Mouse (Mus musculus): ENCODE measurements at regions not wholly inside any gene's neighbourhood (a gene's known extent, or its start where the extent isn't known, plus 50 kb on each side); places are given as distances from the start of the nearest gene placed in this dataset.

DNA sequence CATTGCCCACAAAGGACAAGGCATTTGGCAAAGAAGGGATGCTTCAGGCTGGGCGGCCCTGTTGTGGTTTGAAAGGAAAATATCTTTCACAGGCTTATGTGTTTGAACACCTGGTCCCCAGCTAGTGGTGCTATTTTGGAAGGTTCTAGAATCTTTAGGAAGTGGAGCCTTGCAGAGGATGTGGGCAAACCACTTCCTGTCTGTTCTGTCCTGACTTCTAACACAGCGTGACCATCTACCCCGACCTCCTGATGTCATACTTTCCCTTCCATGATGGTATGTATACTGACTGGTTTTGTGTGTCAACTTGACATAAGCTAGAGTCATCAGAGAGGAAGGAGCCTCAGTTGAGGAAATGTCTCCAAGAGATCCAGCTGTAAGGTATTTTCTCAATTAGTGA is 97.2 kb upstream of the Cops8 start:
- ATAC-seq (ENCODE audit: low FRiP score) (no peak), DNase-seq (ENCODE audit: low spot score, missing footprints) (peak; percentile 64)
- Histone ChIP-seq H3K27me3 (ENCODE audit: control insufficient read depth, insufficient read depth, low read length) (no peaks in the 10 kb centered on the region), H3K27ac (ENCODE audit: low read depth, low read length) (no peak overlapping the region), H3K4me3 (ENCODE audit: low read depth, low read length) (no peak overlapping the region), H3K36me3 (ENCODE audit: control insufficient read depth, insufficient read depth, low read length) (no peaks in the 10 kb centered on the region), H3K4me1 (ENCODE audit: control insufficient read depth, insufficient read depth, low read length) (peaks cover 11% of the 10 kb centered on the region), H3K9ac (ENCODE audit: low read length) (no peak overlapping the region), H3K4me2 (no peak overlapping the region), H3K9me3 (ENCODE audit: control insufficient read depth, low read length) (no peaks in the 10 kb centered on the region)
- 87% methylated on average over 3 of the region's 3 CpGs for WGBS

DNA sequence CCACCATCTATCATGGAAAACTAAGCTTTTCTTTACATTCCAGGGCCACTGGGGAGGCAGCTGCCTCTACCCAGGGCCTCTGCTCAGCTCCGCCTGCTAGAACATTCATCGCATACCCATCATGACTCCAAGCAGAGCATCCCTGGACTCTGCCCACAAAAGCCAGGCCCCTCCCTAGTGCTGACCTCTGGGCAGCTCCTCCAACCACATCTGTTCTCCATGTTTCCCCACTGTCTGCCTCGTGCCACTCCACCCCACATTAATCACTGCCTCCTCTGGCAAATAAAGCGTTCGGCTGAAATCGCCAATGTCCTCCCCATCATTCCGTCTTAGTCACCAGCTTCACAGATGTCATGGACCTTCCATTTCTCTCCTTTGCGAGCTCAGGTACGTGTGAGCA is 96.2 kb upstream of the Cops8 start:
- H3K27ac ChIP-seq (ENCODE audit: low read depth, low read length) = no peak overlapping the region
- DNase-seq (ENCODE audit: low spot score, missing footprints) = no peak
- no peak overlapping the region for H3K9ac ChIP-seq (ENCODE audit: low read length)
- no peaks in the 10 kb centered on the region for H3K36me3 ChIP-seq (ENCODE audit: control insufficient read depth, insufficient read depth, low read length)
- no peaks in the 10 kb centered on the region for H3K9me3 ChIP-seq (ENCODE audit: control insufficient read depth, low read length)
- ATAC-seq (ENCODE audit: low FRiP score) = no peak
- H3K4me3 ChIP-seq (ENCODE audit: low read depth, low read length) = no peak overlapping the region
- 84% methylated on average over 9 of the region's 9 CpGs for WGBS
- H3K4me1 ChIP-seq (ENCODE audit: control insufficient read depth, insufficient read depth, low read length) = peaks cover 11% of the 10 kb centered on the region
- H3K4me2 ChIP-seq = no peak overlapping the region
- H3K27me3 ChIP-seq (ENCODE audit: control insufficient read depth, insufficient read depth, low read length) = no peaks in the 10 kb centered on the region

DNA sequence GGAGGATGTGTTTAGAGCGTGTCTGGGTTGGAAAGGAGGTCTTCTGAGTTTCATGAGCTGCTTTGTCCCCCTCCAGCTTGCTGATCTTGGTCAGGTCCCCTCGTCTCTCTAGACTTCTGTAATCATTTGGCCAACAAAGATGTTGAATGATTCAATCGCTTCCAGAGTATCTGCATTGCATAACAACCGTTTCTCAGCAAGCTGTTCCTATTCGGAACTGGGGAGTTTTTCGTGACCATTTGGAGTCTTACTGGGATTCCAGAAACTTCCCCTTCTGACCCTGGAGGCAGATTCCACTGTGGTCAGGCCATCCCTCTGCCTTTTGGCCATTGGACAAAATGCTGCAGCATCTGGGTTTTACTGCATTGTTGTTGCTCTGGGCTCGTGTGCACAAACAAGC is 93.4 kb upstream of the Cops8 start:
- WGBS = 84% methylated on average over 7 of the region's 7 CpGs
- Histone ChIP-seq H3K9me3 (ENCODE audit: control insufficient read depth, low read length) (no peaks in the 10 kb centered on the region), H3K4me3 (ENCODE audit: low read depth, low read length) (no peak overlapping the region), H3K36me3 (ENCODE audit: control insufficient read depth, insufficient read depth, low read length) (no peaks in the 10 kb centered on the region), H3K4me2 (no peak overlapping the region), H3K4me1 (ENCODE audit: control insufficient read depth, insufficient read depth, low read length) (peaks cover 10% of the 10 kb centered on the region), H3K27me3 (ENCODE audit: control insufficient read depth, insufficient read depth, low read length) (no peaks in the 10 kb centered on the region), H3K9ac (ENCODE audit: low read length) (no peak overlapping the region), H3K27ac (ENCODE audit: low read depth, low read length) (no peak overlapping the region)
- no peak for DNase-seq (ENCODE audit: low spot score, missing footprints)
- no peak for ATAC-seq (ENCODE audit: low FRiP score)

DNA sequence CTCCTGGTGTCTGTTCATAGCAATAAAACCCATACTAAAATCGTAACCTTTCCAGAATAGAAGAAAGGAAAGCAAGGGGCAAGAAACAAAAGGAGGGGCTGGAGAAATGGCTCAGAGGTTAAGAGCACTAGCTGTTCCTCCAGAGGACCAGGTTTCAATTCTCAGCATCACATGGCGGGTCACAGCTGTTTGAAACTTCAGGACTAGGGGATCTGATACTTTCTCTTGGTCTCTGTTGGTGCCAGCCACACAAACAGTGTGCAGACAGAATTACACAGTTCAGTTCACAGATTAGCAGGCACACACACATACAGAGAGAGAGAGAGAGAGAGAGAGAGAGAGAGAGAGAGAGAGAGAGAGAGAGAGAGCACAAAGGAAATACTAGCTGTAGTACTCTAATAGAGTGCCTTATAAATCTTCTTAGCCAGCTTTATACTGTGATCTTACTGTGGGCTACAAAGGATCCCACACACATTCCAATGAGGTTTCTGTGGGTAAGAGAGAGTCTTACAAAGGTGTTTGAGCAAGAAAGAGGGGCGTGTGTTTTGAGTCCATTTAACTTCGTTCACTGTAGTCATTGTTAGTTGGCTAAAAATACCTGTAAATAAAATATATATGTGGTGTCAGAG is 89.2 kb upstream of the Cops8 start:
- Histone ChIP-seq H3K27ac (ENCODE audit: low read depth, low read length) (no peak overlapping the region), H3K36me3 (ENCODE audit: control insufficient read depth, insufficient read depth, low read length) (no peaks in the 10 kb centered on the region), H3K4me1 (ENCODE audit: control insufficient read depth, insufficient read depth, low read length) (0 out of 2 replicates have a peak, but pooled peaks cover 2% of the 10 kb centered on the region), H3K27me3 (ENCODE audit: control insufficient read depth, insufficient read depth, low read length) (no peaks in the 10 kb centered on the region), H3K9me3 (ENCODE audit: control insufficient read depth, low read length) (no peaks in the 10 kb centered on the region), H3K4me2 (no peak overlapping the region), H3K9ac (ENCODE audit: low read length) (no peak overlapping the region), H3K4me3 (ENCODE audit: low read depth, low read length) (no peak overlapping the region)
- DNase-seq (ENCODE audit: low spot score, missing footprints) (no peak), ATAC-seq (ENCODE audit: low FRiP score) (no peak)
- 85% methylated on average over 4 of the region's 4 CpGs for WGBS

DNA sequence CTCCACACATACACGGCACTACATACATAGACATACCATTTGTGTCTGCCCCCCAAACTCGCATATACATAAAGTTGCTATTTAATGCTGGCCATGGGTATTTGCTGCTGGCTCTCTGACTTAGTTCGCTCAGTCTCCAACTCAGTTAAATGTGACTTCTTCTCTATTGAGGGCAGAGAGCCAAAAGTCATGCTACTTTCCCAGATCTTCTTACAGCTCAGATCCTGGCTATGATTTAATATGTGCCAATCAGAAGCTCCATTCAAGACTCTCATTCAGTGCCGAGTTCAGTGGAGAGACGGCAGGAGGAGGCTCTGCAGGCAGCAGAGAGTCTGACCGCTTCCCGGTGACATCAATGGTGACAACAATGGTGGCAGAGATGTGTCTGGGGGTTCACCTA is 88.6 kb upstream of the Cops8 start:
- ATAC-seq (ENCODE audit: low FRiP score) = no peak
- no peak for DNase-seq (ENCODE audit: low spot score, missing footprints)
- Histone ChIP-seq H3K9ac (ENCODE audit: low read length) (no peak overlapping the region), H3K9me3 (ENCODE audit: control insufficient read depth, low read length) (no peaks in the 10 kb centered on the region), H3K4me1 (ENCODE audit: control insufficient read depth, insufficient read depth, low read length) (0 out of 2 replicates have a peak, but pooled peaks cover 2% of the 10 kb centered on the region), H3K4me2 (no peak overlapping the region), H3K27me3 (ENCODE audit: control insufficient read depth, insufficient read depth, low read length) (no peaks in the 10 kb centered on the region), H3K36me3 (ENCODE audit: control insufficient read depth, insufficient read depth, low read length) (no peaks in the 10 kb centered on the region), H3K4me3 (ENCODE audit: low read depth, low read length) (no peak overlapping the region), H3K27ac (ENCODE audit: low read depth, low read length) (no peak overlapping the region)
- WGBS = 88% methylated on average over 7 of the region's 7 CpGs

GRCm38 (mm10) chr1:90518584-90519265 is 84.1 kb upstream of the Cops8 start:
- no peak overlapping the region for H3K9ac ChIP-seq (ENCODE audit: low read length)
- no peaks in the 10 kb centered on the region for H3K9me3 ChIP-seq (ENCODE audit: control insufficient read depth, low read length)
- DNase-seq (ENCODE audit: low spot score, missing footprints) (no peak), ATAC-seq (ENCODE audit: low FRiP score) (no peak)
- no peak overlapping the region for H3K4me2 ChIP-seq
- H3K27me3 ChIP-seq (ENCODE audit: control insufficient read depth, insufficient read depth, low read length) = no peaks in the 10 kb centered on the region
- 71% methylated on average over 9 of the region's 9 CpGs for WGBS
- no peak overlapping the region for H3K4me3 ChIP-seq (ENCODE audit: low read depth, low read length)
- H3K4me1 ChIP-seq (ENCODE audit: control insufficient read depth, insufficient read depth, low read length) = 0 out of 2 replicates have a peak, but pooled peaks cover 4% of the 10 kb centered on the region
- H3K36me3 ChIP-seq (ENCODE audit: control insufficient read depth, insufficient read depth, low read length) = no peaks in the 10 kb centered on the region
- no peak overlapping the region for H3K27ac ChIP-seq (ENCODE audit: low read depth, low read length)

- 73% methylated on average over 12 of the region's 12 CpGs for whole genome bisulfite sequencing
- Histone ChIP-seq H3K9ac (ENCODE audit: low read length) (no peak overlapping the region), H3K27ac (ENCODE audit: low read depth, low read length) (no peak overlapping the region), H3K36me3 (ENCODE audit: control insufficient read depth, insufficient read depth, low read length) (no peaks in the 10 kb centered on the region), H3K4me2 (no peak overlapping the region), H3K4me3 (ENCODE audit: low read depth, low read length) (no peak overlapping the region), H3K9me3 (ENCODE audit: control insufficient read depth, low read length) (no peaks in the 10 kb centered on the region), H3K27me3 (ENCODE audit: control insufficient read depth, insufficient read depth, low read length) (no peaks in the 10 kb centered on the region), H3K4me1 (ENCODE audit: control insufficient read depth, insufficient read depth, low read length) (0 out of 2 replicates have a peak, but pooled peaks cover 4% of the 10 kb centered on the region)
- ATAC-seq (ENCODE audit: low FRiP score) (no peak), DNase-seq (ENCODE audit: low spot score, missing footprints) (no peak)
These were observed 83.2 kb upstream of the Cops8 start for GRCm38 (mm10) chr1:90519284-90520275.

- H3K9me3 ChIP-seq (ENCODE audit: control insufficient read depth, low read length) = no peaks in the 10 kb centered on the region
- 81% methylated on average over 8 of the region's 8 CpGs for WGBS
- no peak overlapping the region for H3K4me3 ChIP-seq (ENCODE audit: low read depth, low read length)
- no peaks in the 10 kb centered on the region for H3K27me3 ChIP-seq (ENCODE audit: control insufficient read depth, insufficient read depth, low read length)
- no peak overlapping the region for H3K27ac ChIP-seq (ENCODE audit: low read depth, low read length)
- no peak overlapping the region for H3K4me2 ChIP-seq
- no peak for DNase-seq (ENCODE audit: low spot score, missing footprints)
- 0 out of 2 replicates have a peak, but pooled peaks cover 2% of the 10 kb centered on the region for H3K4me1 ChIP-seq (ENCODE audit: control insufficient read depth, insufficient read depth, low read length)
- no peak for ATAC-seq (ENCODE audit: low FRiP score)
- no peak overlapping the region for H3K9ac ChIP-seq (ENCODE audit: low read length)
- H3K36me3 ChIP-seq (ENCODE audit: control insufficient read depth, insufficient read depth, low read length) = no peaks in the 10 kb centered on the region
These were observed 80.5 kb upstream of the Cops8 start for GRCm38 (mm10) chr1:90522294-90522693.

Measured in midbrain, embryonic 11.5 days (tissue).